Mouse (Mus musculus): ENCODE data around the gene Odf4. TPM values are rescaled to one million over a fixed set of nuclear protein-coding genes. Genes with fewer than 3 reads are reported as not detected.
"Not testable (repeated sequence)": the region's sequence is repeated elsewhere in the genome, so short reads cannot be mapped to it uniquely, and the experiment has no call there.

Gene Odf4
- polyA plus RNA-seq, 1 experiment from 2014 or later, result not detected

DNA sequence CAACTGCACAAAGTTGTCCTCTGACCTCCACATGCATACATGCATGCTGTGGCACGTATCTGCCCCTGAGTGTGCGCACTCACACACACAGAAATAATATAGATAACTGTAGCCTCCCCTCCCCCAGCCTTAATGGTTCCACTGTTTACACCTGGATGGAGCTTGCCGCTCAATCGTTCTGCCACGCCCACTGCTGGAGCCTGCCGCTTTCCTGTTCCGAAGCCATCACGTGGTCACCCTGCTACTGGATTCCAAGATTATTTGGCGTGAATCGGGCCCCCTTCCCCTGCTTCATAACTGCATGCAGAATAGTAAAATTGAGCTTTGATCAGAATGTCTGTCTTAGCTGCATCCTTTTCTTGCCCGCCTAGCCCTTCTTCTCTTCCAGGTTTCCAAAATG, 35.3 kb upstream of the Odf4 start:
- not testable (repeated sequence) for H3K9me3 ChIP-seq; H3K36me3 ChIP-seq (replicated peaks); DNase-seq (ENCODE audit: extremely low spot score, low spot score); H3K4me3 ChIP-seq; H3K27ac ChIP-seq
- H3K27me3 ChIP-seq (ENCODE audit: poor library complexity, severe bottlenecking), result peaks cover 15% of the 10 kb centered on the region
- H3K4me1 ChIP-seq, result peaks cover 12% of the 10 kb centered on the region
- WGBS, result 24% methylated on average over 11 of the region's 11 CpGs

GRCm38 (mm10) chr11:68961596-68961995, 34.7 kb upstream of the Odf4 start:
- no peaks in the 10 kb centered on the region for H3K9me3 ChIP-seq
- H3K36me3 ChIP-seq (replicated peaks), result no peaks in the 10 kb centered on the region
- no peak overlapping the region for H3K4me3 ChIP-seq
- no peak overlapping the region for H3K27ac ChIP-seq
- peaks cover 12% of the 10 kb centered on the region for H3K4me1 ChIP-seq
- no peak for DNase-seq (ENCODE audit: extremely low spot score, low spot score)
- 86% methylated on average over 3 of the region's 3 CpGs for WGBS
- H3K27me3 ChIP-seq (ENCODE audit: poor library complexity, severe bottlenecking), result peaks cover 15% of the 10 kb centered on the region

DNA sequence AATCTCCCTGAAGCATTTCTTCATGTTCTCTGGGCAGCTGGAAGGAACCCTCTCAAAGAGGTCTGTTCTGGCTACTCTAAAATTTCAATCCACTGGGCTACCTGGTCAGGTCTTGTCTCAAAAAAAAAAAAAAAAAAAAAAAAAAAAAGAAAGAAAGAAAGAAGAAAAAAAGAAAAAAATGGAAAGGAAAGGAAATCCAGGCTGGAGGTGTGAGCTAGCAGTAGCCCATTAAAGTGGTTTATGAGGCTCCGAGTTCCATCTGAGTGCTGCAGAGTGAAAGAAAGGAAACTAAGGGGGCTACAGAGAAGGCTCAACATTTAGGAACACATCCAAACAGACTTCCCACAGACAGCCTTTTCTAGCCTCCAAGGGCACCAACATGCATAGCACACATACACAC, 31.1 kb upstream of the Odf4 start:
- 89% methylated on average over 1 of the region's 1 CpGs for WGBS
- Histone ChIP-seq H3K4me1 (peaks cover 45% of the 10 kb centered on the region), H3K27ac (no peak overlapping the region), H3K4me3 (no peak overlapping the region), H3K36me3 (replicated peaks) (no peaks in the 10 kb centered on the region), H3K27me3 (ENCODE audit: poor library complexity, severe bottlenecking) (peaks cover 49% of the 10 kb centered on the region), H3K9me3 (no peaks in the 10 kb centered on the region)
- no peak for DNase-seq (ENCODE audit: extremely low spot score, low spot score)

DNA sequence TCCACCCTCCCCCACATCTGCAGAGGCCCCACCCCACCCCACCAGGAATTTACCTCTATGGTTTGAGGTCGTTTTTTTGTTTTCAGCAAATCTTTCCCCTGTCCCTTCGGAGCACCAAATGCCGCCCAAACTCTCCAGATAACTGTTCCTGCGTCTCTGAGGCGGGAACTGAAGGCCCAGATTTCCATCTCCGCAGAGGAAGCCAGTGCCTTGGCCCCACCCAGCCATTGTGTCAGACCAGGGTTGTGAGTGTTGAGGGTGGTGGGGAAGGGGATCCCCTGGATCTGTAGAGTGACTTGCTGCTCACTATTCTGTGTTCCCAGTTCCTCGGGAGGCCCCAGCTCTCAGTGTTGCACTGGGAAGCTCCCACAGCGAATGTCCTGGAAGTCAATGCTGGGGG, 30.4 kb upstream of the Odf4 start, which contains the start of gene Arhgef15:
TSS of gene Arhgef15 (minus strand) at position 173 of the 400 bp plus-strand sequence.
- Histone ChIP-seq H3K27me3 (ENCODE audit: poor library complexity, severe bottlenecking) (peaks cover 55% of the 10 kb centered on the region), H3K4me1 (peaks cover 43% of the 10 kb centered on the region), H3K36me3 (replicated peaks) (no peaks in the 10 kb centered on the region), H3K4me3 (peak within 1 kb of the TSS; percentile 23), H3K9me3 (no peaks in the 10 kb centered on the region), H3K27ac (peak within 1 kb of the TSS; percentile 40)
- WGBS, result 36% methylated on average over 8 of the region's 8 CpGs
- no peak for DNase-seq (ENCODE audit: extremely low spot score, low spot score)

- Histone ChIP-seq H3K27me3 (ENCODE audit: poor library complexity, severe bottlenecking) (peaks cover 61% of the 10 kb centered on the region), H3K36me3 (replicated peaks) (no peaks in the 10 kb centered on the region), H3K9me3 (no peaks in the 10 kb centered on the region), H3K27ac (peak overlapping the region; percentile 40), H3K4me1 (peaks cover 39% of the 10 kb centered on the region), H3K4me3 (peak overlapping the region; percentile 23)
- 30% methylated on average over 13 of the region's 13 CpGs for whole genome bisulfite sequencing
- no peak for DNase-seq (ENCODE audit: extremely low spot score, low spot score)
Observed at GRCm38 (mm10) chr11:68956697-68957096, 29.8 kb upstream of the Odf4 start.

GRCm38 (mm10) chr11:68956107-68956506, 29.2 kb upstream of the Odf4 start:
- no peak for DNase-seq (ENCODE audit: extremely low spot score, low spot score)
- peak overlapping the region; percentile 57 for H3K4me3 ChIP-seq
- H3K36me3 ChIP-seq (replicated peaks), result no peaks in the 10 kb centered on the region
- H3K27ac ChIP-seq, result 0 out of 2 replicates have a peak overlapping the region, but pooled peaks have one; percentile 40
- H3K9me3 ChIP-seq, result no peaks in the 10 kb centered on the region
- peaks cover 67% of the 10 kb centered on the region for H3K27me3 ChIP-seq (ENCODE audit: poor library complexity, severe bottlenecking)
- 43% methylated on average over 3 of the region's 3 CpGs for WGBS
- peaks cover 39% of the 10 kb centered on the region for H3K4me1 ChIP-seq

DNA sequence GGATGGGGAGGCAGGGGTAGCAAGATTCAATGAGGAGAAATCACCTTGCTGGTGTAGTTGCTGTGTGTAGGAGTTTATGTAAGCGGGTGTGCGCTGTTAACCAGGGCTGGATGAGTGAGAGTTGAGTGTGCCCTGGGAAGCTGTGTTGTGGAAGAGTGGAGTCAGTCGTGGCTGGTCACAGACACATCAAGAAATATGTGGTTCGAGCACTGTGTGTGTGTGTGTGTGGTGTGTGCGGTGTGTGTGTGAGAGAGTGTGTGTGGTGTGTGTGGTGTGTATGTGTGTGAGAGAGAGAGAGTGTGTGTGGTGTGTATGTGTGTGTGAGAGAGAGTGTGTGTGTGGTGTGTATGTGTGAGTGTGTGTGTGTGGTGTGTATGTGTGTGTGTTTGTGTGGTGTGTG, 28.6 kb upstream of the Odf4 start:
- H3K27me3 ChIP-seq (ENCODE audit: poor library complexity, severe bottlenecking), result peaks cover 70% of the 10 kb centered on the region
- peak overlapping the region; percentile 57 for H3K4me3 ChIP-seq
- 72% methylated on average over 5 of the region's 5 CpGs for WGBS
- no peak for DNase-seq (ENCODE audit: extremely low spot score, low spot score)
- peak overlapping the region; percentile 40; the same call in 1 of the 2 replicates for H3K27ac ChIP-seq
- peaks cover 39% of the 10 kb centered on the region for H3K4me1 ChIP-seq
- H3K9me3 ChIP-seq, result no peaks in the 10 kb centered on the region
- H3K36me3 ChIP-seq (replicated peaks), result no peaks in the 10 kb centered on the region

- H3K27me3 ChIP-seq (ENCODE audit: poor library complexity, severe bottlenecking), result peaks cover 74% of the 10 kb centered on the region
- H3K9me3 ChIP-seq, result no peaks in the 10 kb centered on the region
- 2% methylated on average over 17 of the region's 17 CpGs for WGBS
- H3K4me3 ChIP-seq, result peak overlapping the region; percentile 57
- H3K27ac ChIP-seq, result peak overlapping the region; percentile 77
- no peaks in the 10 kb centered on the region for H3K36me3 ChIP-seq (replicated peaks)
- H3K4me1 ChIP-seq, result peaks cover 39% of the 10 kb centered on the region
- DNase-seq (ENCODE audit: extremely low spot score, low spot score), result no peak
Observed at GRCm38 (mm10) chr11:68954408-68954807, 27.5 kb upstream of the Odf4 start.

GRCm38 (mm10) chr11:68953903-68954302, 27.0 kb upstream of the Odf4 start:
- H3K4me3 ChIP-seq, result peak overlapping the region; percentile 57
- H3K9me3 ChIP-seq, result no peaks in the 10 kb centered on the region
- peaks cover 78% of the 10 kb centered on the region for H3K27me3 ChIP-seq (ENCODE audit: poor library complexity, severe bottlenecking)
- DNase-seq (ENCODE audit: extremely low spot score, low spot score), result no peak
- no peaks in the 10 kb centered on the region for H3K36me3 ChIP-seq (replicated peaks)
- H3K27ac ChIP-seq, result peak overlapping the region; percentile 77; the same call in 1 of the 2 replicates
- peaks cover 39% of the 10 kb centered on the region for H3K4me1 ChIP-seq
- 4% methylated on average over 13 of the region's 13 CpGs for WGBS

- peak; percentile 23 for DNase-seq (ENCODE audit: extremely low spot score, low spot score)
- no peak overlapping the region for H3K27ac ChIP-seq
- H3K9me3 ChIP-seq, result no peaks in the 10 kb centered on the region
- H3K36me3 ChIP-seq (replicated peaks), result no peaks in the 10 kb centered on the region; the same call in 1 of the 2 replicates
- peak overlapping the region; percentile 29 for H3K4me3 ChIP-seq
- H3K27me3 ChIP-seq (ENCODE audit: poor library complexity, severe bottlenecking), result peaks cover 56% of the 10 kb centered on the region
- peaks cover 12% of the 10 kb centered on the region for H3K4me1 ChIP-seq
- 7% methylated on average over 12 of the region's 12 CpGs for WGBS
Observed at GRCm38 (mm10) chr11:68947542-68947993, 20.7 kb upstream of the Odf4 start.

DNA sequence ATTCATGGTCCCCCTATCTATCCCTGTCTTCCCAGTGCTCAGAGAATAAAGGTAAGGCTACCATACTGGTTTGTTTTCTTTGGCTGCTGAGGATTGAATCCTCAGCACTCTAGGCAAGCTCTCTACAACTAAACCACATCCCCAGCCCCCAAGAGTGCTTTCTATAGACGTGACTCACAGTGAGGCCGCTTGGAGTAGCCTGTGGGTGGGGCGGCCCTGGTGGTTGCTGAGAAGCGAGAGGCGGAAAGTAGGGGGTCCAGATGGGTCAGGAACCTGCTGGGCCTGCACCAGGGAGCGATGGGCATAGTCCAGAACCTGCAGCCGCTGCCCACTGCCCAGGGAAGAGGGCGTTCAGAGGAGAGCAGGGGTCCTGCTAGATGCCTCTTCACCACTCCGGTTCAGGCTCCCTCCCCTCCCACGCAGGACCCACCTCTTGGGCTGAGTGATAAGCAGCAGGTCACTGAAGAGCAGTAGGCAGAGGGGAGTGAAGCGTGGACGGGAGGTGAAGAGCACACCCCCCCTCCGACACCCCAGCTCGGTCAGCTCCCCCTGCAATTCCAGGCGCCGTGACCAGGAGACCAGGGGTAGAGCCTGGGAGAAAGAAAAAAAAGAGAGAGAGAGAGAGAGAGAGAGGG, 20.0 kb upstream of the Odf4 start:
- WGBS, result 15% methylated on average over 14 of the region's 16 CpGs
- Histone ChIP-seq H3K4me3 (peak overlapping the region; percentile 29), H3K27ac (no peak overlapping the region), H3K27me3 (ENCODE audit: poor library complexity, severe bottlenecking) (peaks cover 49% of the 10 kb centered on the region), H3K9me3 (no peaks in the 10 kb centered on the region), H3K36me3 (replicated peaks) (no peaks in the 10 kb centered on the region; the same call in 1 of the 2 replicates), H3K4me1 (peaks cover 12% of the 10 kb centered on the region)
- DNase-seq (ENCODE audit: extremely low spot score, low spot score), result no peak

GRCm38 (mm10) chr11:68946001-68946400, 19.1 kb upstream of the Odf4 start:
- DNase-seq (ENCODE audit: extremely low spot score, low spot score), result no peak
- 95% methylated on average over 4 of the region's 4 CpGs for WGBS
- Histone ChIP-seq H3K4me1 (peaks cover 12% of the 10 kb centered on the region), H3K27ac (no peak overlapping the region), H3K36me3 (replicated peaks) (no peaks in the 10 kb centered on the region; the same call in 1 of the 2 replicates), H3K4me3 (no peak overlapping the region), H3K9me3 (no peaks in the 10 kb centered on the region), H3K27me3 (ENCODE audit: poor library complexity, severe bottlenecking) (peaks cover 40% of the 10 kb centered on the region)

DNA sequence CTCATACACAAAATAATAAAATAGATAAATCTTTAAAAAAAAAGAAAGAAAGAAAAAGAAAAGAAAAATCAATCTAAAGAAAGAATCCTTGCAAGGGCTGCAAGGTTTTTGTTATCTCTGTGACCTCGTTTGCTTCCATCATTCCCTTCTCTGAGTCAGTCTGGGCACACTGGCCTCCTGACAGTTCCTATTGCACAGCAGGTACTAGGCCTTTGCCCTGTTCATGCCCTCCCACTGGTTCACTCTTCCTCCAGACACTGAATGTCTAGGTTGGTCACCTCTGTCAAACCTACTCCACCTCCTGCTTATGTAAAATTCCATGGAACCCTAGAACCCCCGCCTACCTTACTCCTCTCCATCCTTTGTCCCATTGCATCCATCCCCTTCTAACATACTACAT, 18.4 kb upstream of the Odf4 start:
- Histone ChIP-seq H3K4me3 (no peak overlapping the region), H3K4me1 (peaks cover 16% of the 10 kb centered on the region), H3K36me3 (replicated peaks) (no peaks in the 10 kb centered on the region; the same call in 1 of the 2 replicates), H3K27me3 (ENCODE audit: poor library complexity, severe bottlenecking) (peaks cover 38% of the 10 kb centered on the region), H3K27ac (no peak overlapping the region), H3K9me3 (no peaks in the 10 kb centered on the region)
- 73% methylated on average over 2 of the region's 2 CpGs for WGBS
- DNase-seq (ENCODE audit: extremely low spot score, low spot score), result no peak
